Mouse (Mus musculus): ENCODE results near the gene Gm48551. TPM values are rescaled to one million over a fixed set of nuclear protein-coding genes. Genes with fewer than 3 reads are reported as not detected.

Gene Gm48551
- polyA plus RNA-seq, 2 experiments, result 1.1 to 4.3 TPM

DNA sequence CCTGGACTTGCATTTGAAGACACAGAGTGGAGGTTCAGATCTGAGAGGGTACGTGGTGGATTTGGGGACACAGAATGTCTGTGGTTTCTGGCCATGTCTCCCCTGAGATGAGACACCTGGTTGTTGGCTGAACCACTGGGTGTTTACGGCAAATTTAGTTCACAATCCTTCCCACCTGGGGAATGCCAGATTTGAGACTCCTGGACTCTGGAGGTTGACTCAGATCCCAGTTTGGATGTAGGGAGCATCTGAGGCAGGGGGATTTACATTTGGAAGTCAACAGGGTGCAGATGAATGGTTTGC, 7.0 kb upstream of the Gm48551 start:
- peaks cover 15% of the 10 kb centered on the region for H3K4me1 ChIP-seq (ENCODE audit: control insufficient read depth, insufficient read depth, low read length)
- H3K9ac ChIP-seq (ENCODE audit: low read depth, low read length, severe bottlenecking), result peak overlapping the region; percentile 89
- H3K27ac ChIP-seq (replicated peaks; ENCODE audit: low read depth, low read length), result no peak overlapping the region
- no peaks in the 10 kb centered on the region for H3K27me3 ChIP-seq (ENCODE audit: control insufficient read depth, insufficient read depth, low read length)
- TF ChIP-seq POLR2A (IDR thresholded peaks at IDR 0.05; ENCODE audit: borderline replicate concordance, extremely low read depth, insufficient read depth, insufficient read length), result no peak
- peak overlapping the region; percentile 89 for H3K4me3 ChIP-seq (replicated peaks; ENCODE audit: low read length)
- ATAC-seq (ENCODE audit: low FRiP score, low read depth) (no peak), DNase-seq (ENCODE audit: low spot score) (no peak)
- peaks cover 25% of the 10 kb centered on the region for H3K36me3 ChIP-seq (ENCODE audit: control insufficient read depth, insufficient read depth, low read length)
- WGBS, result 44% methylated on average over 2 of the region's 2 CpGs
- peak overlapping the region; percentile 85 for H3K4me2 ChIP-seq (replicated peaks; ENCODE audit: low read depth, low read length, severe bottlenecking)
- H3K9me3 ChIP-seq (ENCODE audit: control insufficient read depth, low read length), result no peaks in the 10 kb centered on the region

DNA sequence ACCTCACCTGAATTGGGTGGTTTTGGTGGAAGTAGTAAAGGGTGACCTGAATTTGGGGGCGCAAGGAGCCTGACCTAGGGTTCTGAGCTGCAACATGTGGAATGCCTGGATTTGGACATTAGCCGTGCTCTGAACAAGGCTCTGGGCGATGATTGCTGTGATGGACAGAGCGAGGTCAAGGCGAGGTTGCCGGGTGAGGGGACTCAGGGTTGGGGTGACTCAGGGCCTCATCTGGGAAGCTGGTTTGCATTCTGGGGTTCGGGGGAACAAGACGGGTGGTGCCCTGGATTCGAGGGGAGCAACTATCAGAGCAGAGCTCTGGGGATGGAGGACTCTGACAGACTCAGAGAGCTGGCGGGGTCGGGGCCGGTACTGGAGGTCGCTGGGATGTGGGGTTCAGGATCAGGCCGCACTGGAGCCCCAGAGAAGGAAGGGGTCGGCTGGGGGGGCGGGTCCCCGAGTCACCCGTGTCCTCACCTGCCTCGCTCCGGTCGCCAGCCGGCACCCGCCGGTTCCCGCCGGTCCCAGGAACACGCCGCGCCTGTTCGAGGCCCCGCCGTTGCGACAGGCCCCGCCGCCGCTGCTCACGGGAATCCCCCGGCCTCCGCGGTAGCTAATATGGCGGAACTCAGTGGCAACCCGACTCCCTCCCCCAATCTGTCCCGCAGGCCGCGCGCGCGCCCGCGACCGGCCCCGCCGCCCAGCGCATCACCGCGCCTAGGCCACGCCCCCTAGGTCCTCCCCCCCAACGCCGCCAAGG, 6.3 kb upstream of the Gm48551 start, which contains the start of gene Fzr1:
Gene Fzr1, minus strand, starts transcription at position 724 of the 760 bp plus-strand sequence.
- 0 out of 2 replicates have a peak, but pooled peaks have one; percentile 51 for TF ChIP-seq POLR2A (IDR thresholded peaks at IDR 0.05; ENCODE audit: borderline replicate concordance, extremely low read depth, insufficient read depth, insufficient read length)
- ATAC-seq (ENCODE audit: low FRiP score, low read depth), result peak; percentile 20
- under 1% methylated on average over 24 of the region's 59 CpGs for WGBS

DNA sequence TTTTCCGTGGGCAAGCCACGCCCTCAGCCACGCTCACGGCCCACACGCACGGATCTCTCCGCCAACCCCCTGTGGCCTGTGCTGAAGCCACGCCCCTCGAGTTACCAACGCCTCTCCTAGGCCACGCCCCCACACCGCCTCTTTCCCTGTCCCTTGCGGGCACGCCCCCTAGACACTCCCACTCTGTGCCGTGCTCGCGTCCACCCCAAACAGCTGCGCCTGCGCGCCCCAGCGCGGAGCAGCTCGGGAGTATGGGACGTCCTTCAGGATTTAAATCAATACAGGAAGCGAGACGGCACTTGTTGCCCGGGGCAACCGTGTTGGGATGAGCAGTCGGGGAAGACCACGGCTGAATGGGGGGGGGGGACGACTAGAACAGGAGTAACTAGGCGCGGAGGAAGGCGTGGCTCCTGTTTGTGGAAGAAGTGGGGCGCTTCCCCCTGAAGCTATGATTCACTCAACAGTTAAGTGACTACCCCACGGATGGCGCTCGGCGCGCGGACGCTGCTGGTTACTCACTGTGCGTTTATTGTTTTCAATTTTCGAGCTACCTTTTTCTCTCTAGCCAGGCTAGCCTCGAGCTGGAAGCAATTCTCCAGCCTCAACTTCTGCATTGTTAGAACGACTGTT, 5.6 kb upstream of the Gm48551 start:
- WGBS, result under 1% methylated on average over 41 of the region's 46 CpGs
- H3K9me3 ChIP-seq (ENCODE audit: control insufficient read depth, low read length), result no peaks in the 10 kb centered on the region
- peaks cover 15% of the 10 kb centered on the region for H3K4me1 ChIP-seq (ENCODE audit: control insufficient read depth, insufficient read depth, low read length)
- H3K9ac ChIP-seq (ENCODE audit: low read depth, low read length, severe bottlenecking), result peak overlapping the region; percentile 89
- DNase-seq (ENCODE audit: low spot score), result peak; percentile 100
- H3K4me2 ChIP-seq (replicated peaks; ENCODE audit: low read depth, low read length, severe bottlenecking), result peak overlapping the region; percentile 85
- peak overlapping the region; percentile 55; the same call in 1 of the 2 replicates for H3K27ac ChIP-seq (replicated peaks; ENCODE audit: low read depth, low read length)
- TF ChIP-seq POLR2A (IDR thresholded peaks at IDR 0.05; ENCODE audit: borderline replicate concordance, extremely low read depth, insufficient read depth, insufficient read length), result 0 out of 2 replicates have a peak, but pooled peaks have one; percentile 52
- H3K36me3 ChIP-seq (ENCODE audit: control insufficient read depth, insufficient read depth, low read length), result peaks cover 14% of the 10 kb centered on the region
- H3K27me3 ChIP-seq (ENCODE audit: control insufficient read depth, insufficient read depth, low read length), result no peaks in the 10 kb centered on the region
- peak overlapping the region; percentile 89 for H3K4me3 ChIP-seq (replicated peaks; ENCODE audit: low read length)
- peak; percentile 95 for ATAC-seq (ENCODE audit: low FRiP score, low read depth)

More for the DNA sequence above, 6.3 kb upstream of the Gm48551 start, which contains the start of gene Fzr1:
- Histone ChIP-seq H3K9me3 (ENCODE audit: control insufficient read depth, low read length) (no peaks in the 10 kb centered on the region), H3K27ac (replicated peaks; ENCODE audit: low read depth, low read length) (peak within 1 kb of the TSS; percentile 55; the same call in 1 of the 2 replicates), H3K4me2 (replicated peaks; ENCODE audit: low read depth, low read length, severe bottlenecking) (peak within 1 kb of the TSS; percentile 85), H3K9ac (ENCODE audit: low read depth, low read length, severe bottlenecking) (peak within 1 kb of the TSS; percentile 89), H3K4me1 (ENCODE audit: control insufficient read depth, insufficient read depth, low read length) (peaks cover 15% of the 10 kb centered on the region), H3K4me3 (replicated peaks; ENCODE audit: low read length) (peak within 1 kb of the TSS; percentile 89), H3K27me3 (ENCODE audit: control insufficient read depth, insufficient read depth, low read length) (no peaks in the 10 kb centered on the region), H3K36me3 (ENCODE audit: control insufficient read depth, insufficient read depth, low read length) (peaks cover 20% of the 10 kb centered on the region)
- DNase-seq (ENCODE audit: low spot score), result peak; percentile 29

DNA sequence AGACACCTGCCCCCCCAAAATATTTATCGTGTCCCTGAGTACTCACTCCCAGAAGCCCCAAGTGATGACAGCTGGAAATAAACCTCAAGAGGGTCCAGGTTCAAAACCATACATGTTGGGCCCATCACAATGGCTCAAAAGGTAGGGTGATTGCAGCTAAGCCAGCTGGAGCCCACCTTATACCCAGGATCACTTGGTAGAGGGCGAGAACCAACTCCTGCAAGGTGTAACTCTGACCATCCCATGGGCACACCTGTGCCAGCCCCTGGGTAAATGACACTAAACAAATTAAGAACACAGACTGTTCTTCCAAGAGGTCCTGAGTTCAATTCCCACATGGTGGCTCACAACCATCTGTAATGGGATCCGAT, 5.1 kb upstream of the Gm48551 start:
- H3K36me3 ChIP-seq (ENCODE audit: control insufficient read depth, insufficient read depth, low read length), result peaks cover 9% of the 10 kb centered on the region
- peak overlapping the region; percentile 49 for H3K4me3 ChIP-seq (replicated peaks; ENCODE audit: low read length)
- H3K9ac ChIP-seq (ENCODE audit: low read depth, low read length, severe bottlenecking), result peak overlapping the region; percentile 44
- DNase-seq (ENCODE audit: low spot score) (no peak), ATAC-seq (ENCODE audit: low FRiP score, low read depth) (no peak)
- H3K4me2 ChIP-seq (replicated peaks; ENCODE audit: low read depth, low read length, severe bottlenecking), result peak overlapping the region; percentile 59
- H3K27me3 ChIP-seq (ENCODE audit: control insufficient read depth, insufficient read depth, low read length), result no peaks in the 10 kb centered on the region
- peak overlapping the region; percentile 55; the same call in 1 of the 2 replicates for H3K27ac ChIP-seq (replicated peaks; ENCODE audit: low read depth, low read length)
- no peak for TF ChIP-seq POLR2A (IDR thresholded peaks at IDR 0.05; ENCODE audit: borderline replicate concordance, extremely low read depth, insufficient read depth, insufficient read length)
- peaks cover 15% of the 10 kb centered on the region for H3K4me1 ChIP-seq (ENCODE audit: control insufficient read depth, insufficient read depth, low read length)
- 62% methylated on average over 3 of the region's 3 CpGs for WGBS
- no peaks in the 10 kb centered on the region for H3K9me3 ChIP-seq (ENCODE audit: control insufficient read depth, low read length)

DNA sequence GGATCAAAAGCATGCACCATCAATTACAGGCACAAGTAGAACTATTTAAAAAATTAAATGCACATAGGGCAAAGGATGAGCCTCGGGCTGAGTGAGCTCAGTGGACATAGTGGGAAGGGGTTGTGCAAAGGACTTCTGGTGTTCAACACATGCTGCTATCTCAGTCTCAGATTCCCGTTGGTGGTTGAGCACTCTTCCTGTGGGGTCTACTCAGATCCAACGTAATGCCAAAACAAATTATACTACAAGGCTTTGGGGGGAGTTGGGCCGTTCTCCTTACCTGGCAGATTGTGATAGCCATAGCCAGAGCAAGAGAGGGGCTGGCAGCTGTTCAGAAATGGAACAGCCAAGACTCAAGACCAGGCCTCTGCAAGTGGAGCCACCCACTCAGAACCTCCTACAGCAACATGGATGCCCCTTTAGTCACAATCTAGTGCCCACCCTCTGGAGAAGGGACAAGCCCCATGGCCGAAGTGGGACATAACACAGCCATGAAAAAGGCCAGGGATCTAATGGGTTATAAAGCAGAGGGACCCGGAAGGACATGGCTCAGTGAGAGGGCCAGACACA, 4.4 kb upstream of the Gm48551 start:
- Histone ChIP-seq H3K9me3 (ENCODE audit: control insufficient read depth, low read length) (no peaks in the 10 kb centered on the region), H3K4me2 (replicated peaks; ENCODE audit: low read depth, low read length, severe bottlenecking) (no peak overlapping the region), H3K4me1 (ENCODE audit: control insufficient read depth, insufficient read depth, low read length) (peaks cover 16% of the 10 kb centered on the region), H3K36me3 (ENCODE audit: control insufficient read depth, insufficient read depth, low read length) (peaks cover 7% of the 10 kb centered on the region), H3K27ac (replicated peaks; ENCODE audit: low read depth, low read length) (no peak overlapping the region), H3K9ac (ENCODE audit: low read depth, low read length, severe bottlenecking) (no peak overlapping the region), H3K4me3 (replicated peaks; ENCODE audit: low read length) (no peak overlapping the region), H3K27me3 (ENCODE audit: control insufficient read depth, insufficient read depth, low read length) (no peaks in the 10 kb centered on the region)
- ATAC-seq (ENCODE audit: low FRiP score, low read depth) (no peak), DNase-seq (ENCODE audit: low spot score) (no peak)
- no peak for TF ChIP-seq POLR2A (IDR thresholded peaks at IDR 0.05; ENCODE audit: borderline replicate concordance, extremely low read depth, insufficient read depth, insufficient read length)
- 90% methylated on average over 6 of the region's 6 CpGs for WGBS

Measured in limb, embryonic 14.5 days (tissue).